Comparison of ENCODE assay signal across 27 mouse cellular contexts in the genomic region with DNA sequence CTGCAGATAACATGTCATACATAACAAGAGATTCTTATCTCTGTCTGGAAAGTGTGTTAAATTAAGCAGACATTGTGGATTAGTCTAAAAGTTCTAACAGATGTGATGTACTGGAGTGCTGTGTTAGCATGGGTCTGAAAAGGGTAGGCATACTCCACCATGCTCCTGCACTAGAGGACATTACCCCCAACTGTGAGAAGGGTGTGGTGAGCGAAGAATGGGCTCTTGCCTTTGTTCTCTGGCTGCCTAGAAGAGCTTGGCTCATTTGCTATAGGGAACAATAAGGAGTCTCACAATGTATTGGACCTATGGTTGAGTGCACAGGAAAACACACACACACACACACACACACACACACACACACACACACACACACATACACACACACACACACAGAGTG.
"Had no signal": no experiment of that assay in that cellular context is flagged by ENCODE, and none has a peak within 500 bp of the region (broad histone marks: within the 10 kb centered on the region; RNA-seq: fewer than 3 reads in every experiment).

No protein-coding gene starts in this region.

- H3K4me1 ChIP-seq: liver, embryonic 13.5 days; liver, embryonic 15.5 days had no signal

- ATAC-seq: hindbrain, embryonic 16.5 days; inflammation-experienced regulatory T-cells, adult 6 months; intestine, embryonic 15.5 days; intestine, postnatal 0 days had no signal

- H3K9me3 ChIP-seq: heart, embryonic 10.5 days; heart, embryonic 12.5 days; hindbrain, embryonic 10.5 days; intestine, embryonic 15.5 days; limb, embryonic 12.5 days; liver, embryonic 13.5 days; liver, embryonic 15.5 days had no signal

- H3K4me3 ChIP-seq: gastrocnemius, adult 2 months; heart, embryonic 10.5 days; heart, embryonic 12.5 days; hindbrain, embryonic 10.5 days; intestine, embryonic 15.5 days; layer of hippocampus, adult 2 months; left cerebral cortex, adult 2 months; limb, embryonic 12.5 days; liver, embryonic 13.5 days; liver, embryonic 15.5 days had no signal

- H3K27ac ChIP-seq: gastrocnemius, adult 2 months; heart, embryonic 10.5 days; hindbrain, embryonic 14.5 days; intestine, embryonic 15.5 days; layer of hippocampus, adult 2 months; left cerebral cortex, adult 2 months; limb, embryonic 12.5 days; liver, embryonic 13.5 days; liver, embryonic 15.5 days had no signal

- H3K27me3 ChIP-seq: heart, embryonic 12.5 days; intestine, embryonic 15.5 days; limb, embryonic 12.5 days; liver, embryonic 13.5 days had no signal

- H3K36me3 ChIP-seq: heart, embryonic 10.5 days; heart, embryonic 12.5 days; hindbrain, embryonic 10.5 days; intestine, embryonic 15.5 days; limb, embryonic 12.5 days; liver, embryonic 13.5 days; liver, embryonic 15.5 days had no signal

- H3K4me2 ChIP-seq: heart, embryonic 12.5 days; hindbrain, embryonic 14.5 days; intestine, embryonic 15.5 days; limb, embryonic 12.5 days; liver, embryonic 11.5 days; liver, embryonic 13.5 days; liver, embryonic 15.5 days had no signal

- DNase-seq: gastrocnemius, adult 2 months; gastrocnemius, postnatal 10 days; gastrocnemius, postnatal 25 days; heart, adult 18-20 months; heart, postnatal 10 days; heart, postnatal 4 days; kidney, adult 18-20 months; kidney, adult 8-10 months; kidney, postnatal 10 days; kidney, postnatal 25 days; kidney, postnatal 4 days; left cerebral cortex, postnatal 4 days; liver; liver, embryonic 13.5 days had no signal

- H3K9ac ChIP-seq: heart, embryonic 12.5 days; hindbrain, embryonic 14.5 days; intestine, embryonic 15.5 days; limb, embryonic 12.5 days; liver, embryonic 13.5 days; liver, embryonic 15.5 days had no signal
